Mouse (Mus musculus) midbrain, embryonic 15.5 days (tissue): ENCODE results near the gene Fbxo36. TPM values are rescaled to one million over a fixed set of nuclear protein-coding genes. Genes with fewer than 3 reads are reported as not detected.

Experiments used
- ATAC-seq: fragments of 200-750 bp; cut with Nextera tagmentation; replicated peaks from 2 replicates; pipeline ENCODE4 v1.8.0; 2017; ENCODE audit warnings: moderate TSS enrichment
- H3K27ac ChIP-seq: fragments of 300-500 bp; sonication (generic); 2 replicates; pipeline ENCODE4 v1.5.1; 2015; ENCODE audit warnings: mild to moderate bottlenecking, inconsistent platforms
- H3K27me3 ChIP-seq: fragments of 300-500 bp; sonication (generic); replicated peaks from 2 replicates; pipeline ENCODE4 v1.6.1; 2015; ENCODE audit warnings: inconsistent platforms
- H3K36me3 ChIP-seq: fragments of 300-500 bp; sonication (generic); replicated peaks from 2 replicates; pipeline ENCODE4 v1.6.1; 2015; ENCODE audit warnings: inconsistent platforms
- H3K4me1 ChIP-seq: fragments of 300-500 bp; sonication (generic); 2 replicates; pipeline ENCODE4 v1.6.1; 2015; ENCODE audit warnings: inconsistent platforms
- H3K4me2 ChIP-seq: fragments of 300-500 bp; sonication (generic); 2 replicates; pipeline ENCODE4 v1.6.1; 2015; ENCODE audit warnings: inconsistent platforms, mild to moderate bottlenecking, moderate library complexity
- H3K4me3 ChIP-seq: fragments of 300-500 bp; sonication (generic); 2 replicates; pipeline ENCODE4 v1.5.1; 2015; ENCODE audit warnings: mild to moderate bottlenecking, inconsistent platforms
- H3K9ac ChIP-seq: fragments of 300-500 bp; sonication (generic); 2 replicates; pipeline ENCODE4 v1.6.1; 2015; ENCODE audit warnings: mild to moderate bottlenecking, inconsistent platforms
- H3K9me3 ChIP-seq: fragments of 300-500 bp; sonication (generic); 2 replicates; pipeline ENCODE4 v1.6.1; 2016; ENCODE audit warnings: inconsistent platforms
- WGBS: fragments of 180-500 bp; shearing (Covaris S2); methylation state at CpG from one replicate; pipeline ENCODE4 v1.1.7; 2015; ENCODE audit warnings: mixed read lengths; 5-methylcytosine and 5-hydroxymethylcytosine counted together
- polyA plus RNA-seq: library from polyadenylated mRNA; unstranded; fragments of >200 nt; fragmentation: Nextera tagmentation; extraction: Ambion mirVana; gene quantifications from 2 replicates; pipeline ENCODE4 v1.2.1, GENCODE M21; 2015

The Fbxo36 gene
- polyA plus RNA-seq, 1 experiment from 2014 or later: 6.0 TPM

GRCm38 (mm10) chr1:84940322-84940721 lies 100.7 kb downstream of the Fbxo36 start:
- Histone ChIP-seq H3K9me3 (no peaks in the 10 kb centered on the region), H3K27me3 (no peaks in the 10 kb centered on the region), H3K4me2 (no peak overlapping the region), H3K27ac (no peak overlapping the region), H3K4me3 (no peak overlapping the region), H3K4me1 (peaks cover 6% of the 10 kb centered on the region), H3K36me3 (no peaks in the 10 kb centered on the region), H3K9ac (no peak overlapping the region)
- 91% methylated on average over 2 of the region's 2 CpGs for WGBS
- no peak for ATAC-seq

- no peak overlapping the region for H3K4me2 ChIP-seq
- no peaks in the 10 kb centered on the region for H3K36me3 ChIP-seq
- no peaks in the 10 kb centered on the region for H3K27me3 ChIP-seq
- no peak for ATAC-seq
- H3K4me1 ChIP-seq: no peaks in the 10 kb centered on the region
- H3K9me3 ChIP-seq: no peaks in the 10 kb centered on the region
- H3K4me3 ChIP-seq: no peak overlapping the region
- no peak overlapping the region for H3K9ac ChIP-seq
- H3K27ac ChIP-seq: no peak overlapping the region
These were observed 103.0 kb downstream of the Fbxo36 start for GRCm38 (mm10) chr1:84942666-84943065.

GRCm38 (mm10) chr1:84943549-84943948 lies 103.9 kb downstream of the Fbxo36 start:
- Histone ChIP-seq H3K9ac (no peak overlapping the region), H3K4me3 (no peak overlapping the region), H3K27me3 (no peaks in the 10 kb centered on the region), H3K27ac (no peak overlapping the region), H3K4me2 (no peak overlapping the region), H3K9me3 (no peaks in the 10 kb centered on the region), H3K36me3 (no peaks in the 10 kb centered on the region), H3K4me1 (no peaks in the 10 kb centered on the region)
- no peak for ATAC-seq
- WGBS: 97% methylated on average over 4 of the region's 4 CpGs

GRCm38 (mm10) chr1:84945950-84946349 lies 106.3 kb downstream of the Fbxo36 start:
- Histone ChIP-seq H3K27ac (no peak overlapping the region), H3K4me3 (no peak overlapping the region), H3K9me3 (no peaks in the 10 kb centered on the region), H3K4me1 (no peaks in the 10 kb centered on the region), H3K27me3 (no peaks in the 10 kb centered on the region), H3K9ac (no peak overlapping the region), H3K36me3 (no peaks in the 10 kb centered on the region), H3K4me2 (no peak overlapping the region)
- 87% methylated on average over 3 of the region's 3 CpGs for WGBS
- no peak for ATAC-seq

- H3K9me3 ChIP-seq: no peaks in the 10 kb centered on the region
- WGBS: 64% methylated on average over 2 of the region's 2 CpGs
- no peaks in the 10 kb centered on the region for H3K4me1 ChIP-seq
- ATAC-seq: no peak
- no peaks in the 10 kb centered on the region for H3K27me3 ChIP-seq
- H3K4me3 ChIP-seq: no peak overlapping the region
- H3K9ac ChIP-seq: no peak overlapping the region
- H3K4me2 ChIP-seq: no peak overlapping the region
- H3K27ac ChIP-seq: no peak overlapping the region
- H3K36me3 ChIP-seq: no peaks in the 10 kb centered on the region
These were observed 107.7 kb downstream of the Fbxo36 start for GRCm38 (mm10) chr1:84947390-84947789.

Other genes with a start within 250 kb of the Fbxo36 start
- gene Dner, start 143.6 kb upstream of the Fbxo36 start, polyA plus RNA-seq: 275 and 291 TPM in 2 replicates
- gene Trip12, start 675 bp downstream of the Fbxo36 start, polyA plus RNA-seq: 53.1 and 53.2 TPM in 2 replicates
- 21.5 and 25.1 TPM in 2 replicates for gene Slc16a14, start 95.3 kb downstream of the Fbxo36 start, polyA plus RNA-seq